Mouse (Mus musculus): ENCODE data around the gene Bdnf. TPM values are rescaled to one million over a fixed set of nuclear protein-coding genes. Genes with fewer than 3 reads are reported as not detected.

Bdnf gene
- 2.2 and 3.0 TPM in 2 replicates for polyA plus RNA-seq (2015; fragmentation: Nextera tagmentation; extraction: Ambion mirVana)

DNA sequence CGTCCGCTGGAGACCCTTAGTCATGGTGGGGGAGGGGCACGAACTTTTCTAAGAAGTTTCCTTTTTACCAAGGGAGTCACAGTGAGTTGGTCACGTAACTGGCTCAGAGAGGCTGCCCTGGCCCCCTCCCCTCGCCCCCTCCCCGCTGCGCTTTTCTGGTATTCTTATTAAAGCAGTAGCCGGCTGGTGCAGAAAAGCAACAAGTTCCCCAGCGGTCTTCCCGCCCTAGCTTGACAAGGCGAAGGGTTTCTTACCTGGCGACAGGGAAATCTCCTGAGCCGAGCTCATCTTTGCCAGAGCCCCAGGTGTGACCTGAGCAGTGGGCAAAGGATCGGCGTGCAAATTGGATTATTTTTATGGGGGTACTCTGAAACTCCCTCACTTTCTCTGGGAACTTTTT, at the start of gene Bdnf:
Bdnf (plus strand) TSS at position 169 of the 400 bp plus-strand sequence.
- no peaks in the 10 kb centered on the region for H3K9me3 ChIP-seq (ENCODE audit: control insufficient read depth, low read length)
- ATAC-seq: no peak
- peaks cover 38% of the 10 kb centered on the region for H3K4me1 ChIP-seq (replicated peaks; ENCODE audit: control insufficient read depth, insufficient read depth, low read length)
- peaks cover 34% of the 10 kb centered on the region for H3K27me3 ChIP-seq (replicated peaks; ENCODE audit: control insufficient read depth, insufficient read depth, low read length)
- no peak within 1 kb of the TSS for H3K27ac ChIP-seq (ENCODE audit: low read length)
- H3K36me3 ChIP-seq (ENCODE audit: control insufficient read depth, insufficient read depth): no peaks in the 10 kb centered on the region
- peak within 1 kb of the TSS; percentile 30 for H3K4me3 ChIP-seq (replicated peaks; ENCODE audit: low read length)
- H3K4me2 ChIP-seq (ENCODE audit: low read length): peak within 1 kb of the TSS; percentile 49
- 2% methylated on average over 15 of the region's 15 CpGs for WGBS
- no peak within 1 kb of the TSS for H3K9ac ChIP-seq (replicated peaks; ENCODE audit: low read depth, low read length)

DNA sequence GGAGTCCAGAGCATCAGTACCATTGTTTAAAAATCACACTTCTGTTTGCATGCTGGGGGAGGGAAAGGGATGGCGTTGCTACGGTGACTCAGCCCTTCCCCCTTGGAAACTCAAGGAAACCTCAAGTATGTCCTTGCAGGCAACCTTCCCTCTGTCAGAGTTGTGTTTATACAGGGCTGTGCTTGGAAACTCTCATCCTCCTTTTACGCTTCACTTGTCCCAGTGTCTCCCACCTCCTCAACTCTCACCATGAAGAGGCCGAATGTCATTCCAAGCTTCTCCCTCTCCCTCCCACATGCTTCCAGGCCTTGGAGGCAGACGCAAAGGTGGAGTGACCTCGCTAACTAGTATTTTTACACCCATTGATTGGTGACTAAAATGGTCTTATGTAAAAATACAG, 47.6 kb upstream of the Bdnf start:
- Histone ChIP-seq H3K4me2 (ENCODE audit: low read length) (no peak overlapping the region), H3K36me3 (ENCODE audit: control insufficient read depth, insufficient read depth) (no peaks in the 10 kb centered on the region), H3K9me3 (ENCODE audit: control insufficient read depth, low read length) (no peaks in the 10 kb centered on the region), H3K4me1 (replicated peaks; ENCODE audit: control insufficient read depth, insufficient read depth, low read length) (no peaks in the 10 kb centered on the region), H3K4me3 (replicated peaks; ENCODE audit: low read length) (no peak overlapping the region), H3K27ac (ENCODE audit: low read length) (no peak overlapping the region), H3K27me3 (replicated peaks; ENCODE audit: control insufficient read depth, insufficient read depth, low read length) (no peaks in the 10 kb centered on the region), H3K9ac (replicated peaks; ENCODE audit: low read depth, low read length) (no peak overlapping the region)
- no peak for ATAC-seq
- 62% methylated on average over 6 of the region's 6 CpGs for WGBS

- no peaks in the 10 kb centered on the region for H3K9me3 ChIP-seq (ENCODE audit: control insufficient read depth, low read length)
- under 1% methylated on average over 48 of the region's 48 CpGs for WGBS
- H3K4me2 ChIP-seq (ENCODE audit: low read length): peak overlapping the region; percentile 49
- peaks cover 34% of the 10 kb centered on the region for H3K27me3 ChIP-seq (replicated peaks; ENCODE audit: control insufficient read depth, insufficient read depth, low read length)
- H3K4me1 ChIP-seq (replicated peaks; ENCODE audit: control insufficient read depth, insufficient read depth, low read length): peaks cover 38% of the 10 kb centered on the region
- no peak overlapping the region for H3K9ac ChIP-seq (replicated peaks; ENCODE audit: low read depth, low read length)
- no peaks in the 10 kb centered on the region for H3K36me3 ChIP-seq (ENCODE audit: control insufficient read depth, insufficient read depth)
- no peak overlapping the region for H3K27ac ChIP-seq (ENCODE audit: low read length)
- H3K4me3 ChIP-seq (replicated peaks; ENCODE audit: low read length): peak overlapping the region; percentile 30
- no peak for ATAC-seq
Observed at GRCm38 (mm10) chr2:109673509-109674455, 718 bp upstream of the Bdnf start.

DNA sequence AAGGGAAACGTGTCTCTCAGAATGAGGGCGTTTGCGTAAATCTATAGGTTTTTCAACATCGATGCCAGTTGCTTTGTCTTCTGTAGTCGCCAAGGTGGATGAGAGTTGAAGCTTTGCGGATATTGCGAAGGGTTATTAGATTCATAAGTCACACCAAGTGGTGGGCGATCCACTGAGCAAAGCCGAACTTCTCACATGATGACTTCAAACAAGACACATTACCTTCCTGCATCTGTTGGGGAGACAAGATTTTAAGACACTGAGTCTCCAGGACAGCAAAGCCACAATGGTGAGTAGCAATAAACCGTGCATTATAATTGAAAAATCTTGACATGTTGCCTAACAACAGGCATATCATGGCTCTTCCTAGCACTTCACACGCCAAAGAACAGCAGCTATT, 551 bp downstream of the Bdnf start:
- 9% methylated on average over 11 of the region's 11 CpGs for WGBS
- H3K9me3 ChIP-seq (ENCODE audit: control insufficient read depth, low read length): no peaks in the 10 kb centered on the region
- H3K27me3 ChIP-seq (replicated peaks; ENCODE audit: control insufficient read depth, insufficient read depth, low read length): peaks cover 34% of the 10 kb centered on the region
- H3K4me2 ChIP-seq (ENCODE audit: low read length): peak overlapping the region; percentile 49
- no peak overlapping the region for H3K9ac ChIP-seq (replicated peaks; ENCODE audit: low read depth, low read length)
- H3K4me1 ChIP-seq (replicated peaks; ENCODE audit: control insufficient read depth, insufficient read depth, low read length): peaks cover 38% of the 10 kb centered on the region
- ATAC-seq: no peak
- H3K27ac ChIP-seq (ENCODE audit: low read length): no peak overlapping the region
- H3K36me3 ChIP-seq (ENCODE audit: control insufficient read depth, insufficient read depth): no peaks in the 10 kb centered on the region
- H3K4me3 ChIP-seq (replicated peaks; ENCODE audit: low read length): no peak overlapping the region

- no peak for ATAC-seq
- Histone ChIP-seq H3K4me2 (ENCODE audit: low read length) (peak overlapping the region; percentile 92), H3K9me3 (ENCODE audit: control insufficient read depth, low read length) (no peaks in the 10 kb centered on the region), H3K36me3 (ENCODE audit: control insufficient read depth, insufficient read depth) (no peaks in the 10 kb centered on the region), H3K27me3 (replicated peaks; ENCODE audit: control insufficient read depth, insufficient read depth, low read length) (peaks cover 37% of the 10 kb centered on the region), H3K9ac (replicated peaks; ENCODE audit: low read depth, low read length) (peak overlapping the region; percentile 13; the same call in 1 of the 2 replicates), H3K4me1 (replicated peaks; ENCODE audit: control insufficient read depth, insufficient read depth, low read length) (peaks cover 38% of the 10 kb centered on the region), H3K4me3 (replicated peaks; ENCODE audit: low read length) (peak overlapping the region; percentile 62), H3K27ac (ENCODE audit: low read length) (no peak overlapping the region)
- under 1% methylated on average over 29 of the region's 29 CpGs for WGBS
Observed at GRCm38 (mm10) chr2:109675973-109676617, 1.6 kb downstream of the Bdnf start.

GRCm38 (mm10) chr2:109676618-109676974, 2.1 kb downstream of the Bdnf start:
- Histone ChIP-seq H3K4me1 (replicated peaks; ENCODE audit: control insufficient read depth, insufficient read depth, low read length) (peaks cover 38% of the 10 kb centered on the region), H3K9me3 (ENCODE audit: control insufficient read depth, low read length) (no peaks in the 10 kb centered on the region), H3K4me3 (replicated peaks; ENCODE audit: low read length) (peak overlapping the region; percentile 62), H3K36me3 (ENCODE audit: control insufficient read depth, insufficient read depth) (no peaks in the 10 kb centered on the region), H3K27ac (ENCODE audit: low read length) (no peak overlapping the region), H3K4me2 (ENCODE audit: low read length) (peak overlapping the region; percentile 92), H3K9ac (replicated peaks; ENCODE audit: low read depth, low read length) (peak overlapping the region; percentile 13; the same call in 1 of the 2 replicates), H3K27me3 (replicated peaks; ENCODE audit: control insufficient read depth, insufficient read depth, low read length) (peaks cover 37% of the 10 kb centered on the region)
- WGBS: 0% methylated on average over 6 of the region's 6 CpGs
- ATAC-seq: no peak

- peak; percentile 49 for ATAC-seq
- Histone ChIP-seq H3K9me3 (ENCODE audit: control insufficient read depth, low read length) (no peaks in the 10 kb centered on the region), H3K4me2 (ENCODE audit: low read length) (peak overlapping the region; percentile 92), H3K36me3 (ENCODE audit: control insufficient read depth, insufficient read depth) (no peaks in the 10 kb centered on the region), H3K4me3 (replicated peaks; ENCODE audit: low read length) (peak overlapping the region; percentile 62), H3K27me3 (replicated peaks; ENCODE audit: control insufficient read depth, insufficient read depth, low read length) (peaks cover 36% of the 10 kb centered on the region), H3K27ac (ENCODE audit: low read length) (peak overlapping the region; percentile 83), H3K9ac (replicated peaks; ENCODE audit: low read depth, low read length) (peak overlapping the region; percentile 83), H3K4me1 (replicated peaks; ENCODE audit: control insufficient read depth, insufficient read depth, low read length) (peaks cover 38% of the 10 kb centered on the region)
- 1% methylated on average over 50 of the region's 50 CpGs for WGBS
Observed at GRCm38 (mm10) chr2:109677221-109678089, 3.0 kb downstream of the Bdnf start.

DNA sequence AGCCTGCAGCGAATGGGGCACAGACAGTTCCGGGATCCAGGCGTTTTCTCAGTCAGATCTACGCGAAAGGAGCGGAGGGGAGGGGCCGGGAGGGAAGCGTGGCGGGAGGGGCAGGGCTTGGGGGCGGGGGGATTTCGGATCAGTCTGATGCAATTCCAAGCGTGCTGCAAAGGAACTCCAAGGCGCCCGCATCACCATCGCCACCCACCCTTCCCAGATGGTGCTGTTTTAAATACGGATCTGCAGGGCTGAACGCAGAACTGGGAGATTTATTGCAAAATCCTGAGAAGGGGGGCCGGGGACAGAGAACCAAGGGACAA, 3.5 kb downstream of the Bdnf start:
- H3K9me3 ChIP-seq (ENCODE audit: control insufficient read depth, low read length): no peaks in the 10 kb centered on the region
- H3K4me3 ChIP-seq (replicated peaks; ENCODE audit: low read length): peak overlapping the region; percentile 62
- WGBS: 0% methylated on average over 16 of the region's 18 CpGs
- H3K27ac ChIP-seq (ENCODE audit: low read length): peak overlapping the region; percentile 83
- H3K27me3 ChIP-seq (replicated peaks; ENCODE audit: control insufficient read depth, insufficient read depth, low read length): peaks cover 34% of the 10 kb centered on the region
- peak; percentile 90 for ATAC-seq
- H3K36me3 ChIP-seq (ENCODE audit: control insufficient read depth, insufficient read depth): no peaks in the 10 kb centered on the region
- H3K4me1 ChIP-seq (replicated peaks; ENCODE audit: control insufficient read depth, insufficient read depth, low read length): peaks cover 38% of the 10 kb centered on the region
- peak overlapping the region; percentile 92 for H3K4me2 ChIP-seq (ENCODE audit: low read length)
- H3K9ac ChIP-seq (replicated peaks; ENCODE audit: low read depth, low read length): peak overlapping the region; percentile 83

Data from forebrain, embryonic 16.5 days (tissue).